Mouse (Mus musculus) cerebellum, adult 18-20 months (tissue): ENCODE results near the gene Fyttd1.
"Not testable (repeated sequence)": the region's sequence is repeated elsewhere in the genome, so short reads cannot be mapped to it uniquely, and the experiment has no call there.

Source experiments
- DNase-seq, 2 experiments: peaks; one replicate each; pipeline ENCODE4 v3.0.0; 2021

The Fyttd1 gene

DNA sequence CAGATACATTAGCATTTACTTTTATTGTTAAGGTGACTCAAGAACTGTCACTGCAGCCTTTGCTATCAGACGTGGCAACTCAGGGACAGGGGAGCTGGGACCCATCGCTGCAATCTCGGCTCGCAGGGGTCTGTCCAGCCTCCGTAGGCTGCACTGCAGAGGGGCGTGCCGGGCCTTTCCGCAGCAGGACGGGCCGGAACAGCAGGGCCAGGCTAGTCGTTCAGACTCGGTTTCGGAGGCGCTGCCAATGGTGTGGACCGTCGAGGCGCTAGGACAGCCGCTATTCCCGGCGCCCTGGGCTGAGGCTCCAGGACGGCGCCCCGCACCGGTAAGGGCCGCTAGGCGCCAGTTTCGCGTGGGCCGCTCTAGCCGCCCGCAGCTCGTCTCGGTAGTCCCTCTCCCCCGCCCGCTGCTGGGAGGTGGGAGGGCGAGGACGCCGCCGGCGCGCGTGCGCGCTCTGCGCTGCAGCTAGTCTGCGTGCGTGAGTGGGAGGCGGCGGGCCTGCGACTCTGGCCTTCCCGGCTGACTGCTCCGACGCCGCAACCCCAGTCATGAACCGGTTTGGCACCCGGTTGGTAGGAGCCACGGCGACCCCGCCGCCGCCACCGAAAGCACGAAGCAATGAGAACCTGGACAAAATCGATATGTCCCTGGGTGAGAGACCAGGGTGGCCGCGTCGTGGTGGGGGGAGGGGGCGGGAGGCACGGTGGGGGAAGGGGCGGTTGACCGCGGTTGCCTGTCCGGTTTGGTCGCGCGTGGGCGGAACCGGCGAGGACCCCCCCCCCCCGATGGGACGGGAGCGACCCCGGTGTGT is at the start of gene Fyttd1, which contains the start of gene Rubcn:
Gene Fyttd1, plus strand, starts transcription at position 158 of the 814 bp plus-strand sequence.
Gene Rubcn, minus strand, starts transcription at position 424 of the 814 bp plus-strand sequence.
- DNase-seq = peak; percentile 97 to 98

DNA sequence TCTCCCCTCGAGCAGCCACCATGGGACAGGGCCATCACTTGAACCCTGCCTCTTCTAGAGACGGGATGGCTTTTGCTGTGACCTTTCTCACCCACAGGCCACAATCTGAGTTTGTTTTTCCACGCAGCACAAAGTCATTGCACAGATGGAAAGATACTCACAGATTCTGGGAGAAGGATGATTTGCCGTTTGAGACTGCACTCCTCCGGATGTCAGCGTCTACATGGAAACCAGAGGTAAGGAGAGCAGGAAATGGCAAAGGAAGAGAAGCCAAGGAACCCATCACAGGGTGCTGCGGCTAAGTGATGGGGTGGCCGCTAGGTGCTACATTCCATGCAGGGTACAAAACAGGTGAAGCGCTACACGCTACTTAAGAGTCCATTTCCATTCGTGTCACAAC is 48.2 kb upstream of the Fyttd1 start:
- DNase-seq = no peak

DNA sequence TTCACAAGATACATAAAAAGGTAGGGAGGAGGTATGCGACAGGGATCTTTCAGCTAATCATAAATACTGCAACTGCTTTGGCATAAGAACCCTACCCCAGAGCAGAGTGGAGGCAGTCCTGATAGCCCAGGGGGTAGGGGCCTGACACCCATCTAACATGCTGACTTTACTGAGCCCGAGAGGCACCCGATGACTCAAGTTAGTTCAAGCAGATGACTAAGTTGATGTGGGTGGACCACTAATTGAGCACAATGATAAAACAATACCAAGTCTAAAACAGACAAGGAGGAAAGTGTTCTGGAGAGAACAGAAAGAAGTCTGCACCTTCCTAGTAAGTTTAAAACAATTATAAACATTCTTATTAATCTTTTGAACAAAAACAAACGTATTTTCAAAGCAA is 45.8 kb upstream of the Fyttd1 start:
- DNase-seq = no peak

DNA sequence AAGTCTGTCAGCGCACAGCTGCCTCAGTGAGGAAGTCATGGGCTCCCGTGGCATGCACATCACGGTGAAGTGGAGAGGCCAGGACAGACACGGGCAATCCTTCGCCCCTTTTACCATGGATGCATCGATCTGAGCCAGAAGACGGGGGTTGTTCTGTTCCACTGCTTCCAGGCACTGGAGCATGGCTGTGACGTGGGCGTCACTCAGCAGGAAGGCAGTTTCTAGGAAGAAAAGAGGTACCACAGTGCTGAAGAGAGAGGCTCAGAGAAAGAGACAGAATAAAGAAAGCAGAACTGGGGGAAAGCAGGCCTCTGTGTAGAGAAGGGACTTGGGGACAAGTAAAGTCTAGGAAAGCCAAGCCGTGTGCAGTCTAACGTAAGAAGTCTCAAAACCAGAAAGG is 30.2 kb upstream of the Fyttd1 start:
- no peak for DNase-seq

DNA sequence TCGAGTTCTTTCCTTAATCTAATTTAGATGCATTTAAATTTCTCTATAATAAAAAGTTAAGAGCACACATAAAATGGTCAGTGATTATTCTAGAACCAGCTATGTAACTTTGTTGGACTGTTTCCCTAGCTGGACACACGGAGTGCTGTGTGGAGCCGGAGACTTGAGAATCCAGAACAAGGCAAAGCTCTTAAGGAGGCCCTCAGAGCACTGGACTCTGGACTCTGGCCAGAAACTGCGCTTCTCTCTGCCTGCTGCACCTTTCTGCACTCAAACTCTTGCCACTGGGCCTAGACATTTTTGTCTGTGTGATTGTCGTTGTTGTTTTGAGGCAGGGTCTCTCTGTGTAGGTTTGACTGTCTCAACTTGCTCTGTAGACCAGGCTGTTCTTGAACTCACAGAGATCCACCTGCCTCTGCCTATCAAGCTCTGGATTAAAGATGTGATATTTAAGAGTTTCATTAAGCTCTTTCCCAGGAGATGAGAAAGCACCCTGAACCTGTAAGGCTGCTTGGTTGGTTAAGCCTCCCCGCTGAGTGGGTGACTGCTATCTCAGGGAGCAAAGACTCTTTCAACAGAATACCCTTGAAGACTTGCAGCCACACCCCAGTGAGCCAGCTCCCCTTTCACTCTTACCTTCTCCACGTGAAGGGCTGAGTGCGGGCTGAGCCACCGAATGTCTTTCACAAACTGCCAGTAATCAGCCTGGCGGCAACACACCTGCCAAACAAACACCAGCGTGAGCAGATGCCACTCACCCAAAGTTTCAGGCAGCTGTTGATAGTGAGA is 28.1 kb upstream of the Fyttd1 start:
- no peak for DNase-seq

DNA sequence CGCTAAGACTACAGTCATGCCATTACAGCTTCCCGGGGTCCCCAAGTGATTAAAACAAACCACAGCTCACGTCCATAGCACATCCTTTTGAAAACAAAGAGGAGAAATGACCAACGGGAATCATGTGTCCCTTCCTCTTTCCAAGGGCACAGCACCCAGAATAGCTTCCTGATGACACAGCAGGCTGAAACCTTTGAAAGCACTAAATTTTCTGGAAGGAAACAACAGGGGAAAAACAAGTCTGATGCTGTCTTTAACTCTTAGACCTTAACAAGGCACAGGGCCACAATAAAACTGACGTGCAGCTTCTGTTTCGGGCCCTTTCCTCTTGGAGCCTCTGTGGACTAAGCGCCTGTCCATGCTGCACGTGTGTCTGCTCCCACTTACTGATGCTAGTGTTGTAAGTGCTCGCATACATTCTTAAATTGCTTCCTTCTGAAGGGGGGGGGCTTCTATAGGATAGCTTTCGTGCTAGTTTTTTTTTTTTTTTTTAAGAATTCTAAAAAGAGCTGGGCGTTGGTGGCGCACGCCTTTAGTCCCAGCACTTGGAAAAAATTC is 23.7 kb upstream of the Fyttd1 start:
- DNase-seq = no peak

DNA sequence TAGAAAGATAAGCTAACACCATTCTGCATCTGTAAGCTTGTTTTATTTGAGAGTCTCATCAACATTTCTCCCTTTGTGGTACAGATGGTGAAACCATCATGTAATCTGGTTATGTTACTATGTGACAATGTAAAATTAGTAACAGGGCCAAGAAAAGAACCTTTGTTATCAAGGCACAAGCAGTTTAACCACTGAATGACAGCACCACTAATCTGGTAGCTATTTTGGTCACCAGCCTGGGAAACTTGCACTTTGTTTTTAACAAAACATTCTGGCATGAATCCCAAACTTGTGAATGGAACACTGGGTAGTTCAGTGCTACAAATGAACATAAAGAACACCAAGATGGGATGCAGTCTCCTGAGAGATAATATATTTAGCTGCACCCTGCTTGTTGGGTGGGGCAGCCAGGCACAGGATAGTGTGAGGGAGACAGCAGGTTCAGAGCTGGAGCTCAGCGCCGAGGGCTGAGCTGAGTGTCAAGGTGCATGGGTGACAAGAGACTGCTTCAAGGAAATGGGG is 23.2 kb upstream of the Fyttd1 start:
- DNase-seq = no peak

DNA sequence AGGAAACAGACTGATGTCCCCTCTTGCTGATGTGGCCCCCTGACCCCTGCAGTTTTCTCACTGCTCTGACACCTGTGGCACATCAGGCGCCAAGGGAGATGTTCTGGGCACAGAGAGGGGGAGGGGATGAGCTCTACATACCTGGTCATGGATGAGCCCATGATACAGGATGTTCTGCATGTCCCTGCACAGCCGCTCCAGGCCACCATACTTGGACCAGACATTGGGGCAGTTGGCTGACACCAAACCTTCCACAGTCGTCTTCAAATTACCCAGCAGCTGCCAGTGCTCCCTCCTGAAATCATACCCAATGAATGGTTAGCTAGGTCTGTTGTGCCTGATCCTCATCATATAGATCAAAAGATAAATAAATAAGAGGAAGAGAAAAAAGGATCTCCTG is 20.5 kb upstream of the Fyttd1 start:
- DNase-seq = no peak

DNA sequence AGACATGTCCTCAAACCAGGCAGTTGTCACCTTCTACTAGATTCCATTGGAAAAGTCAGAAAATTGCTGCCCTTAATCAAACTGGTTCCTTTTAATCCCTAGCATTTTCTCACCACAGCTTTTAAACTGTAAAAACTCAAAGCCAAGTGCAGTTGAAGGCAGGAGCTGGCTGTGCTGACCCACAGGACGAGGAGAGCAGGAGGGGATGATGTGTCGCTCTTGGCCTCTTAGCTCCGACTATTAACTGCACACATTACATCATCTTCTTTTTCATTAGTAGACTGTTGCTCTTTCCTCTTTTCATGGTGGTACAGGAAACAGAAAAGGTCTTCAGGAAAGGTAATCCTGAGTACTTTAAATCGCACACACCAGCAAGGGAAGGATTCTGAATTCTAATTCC is 18.9 kb upstream of the Fyttd1 start:
- no peak for DNase-seq

DNA sequence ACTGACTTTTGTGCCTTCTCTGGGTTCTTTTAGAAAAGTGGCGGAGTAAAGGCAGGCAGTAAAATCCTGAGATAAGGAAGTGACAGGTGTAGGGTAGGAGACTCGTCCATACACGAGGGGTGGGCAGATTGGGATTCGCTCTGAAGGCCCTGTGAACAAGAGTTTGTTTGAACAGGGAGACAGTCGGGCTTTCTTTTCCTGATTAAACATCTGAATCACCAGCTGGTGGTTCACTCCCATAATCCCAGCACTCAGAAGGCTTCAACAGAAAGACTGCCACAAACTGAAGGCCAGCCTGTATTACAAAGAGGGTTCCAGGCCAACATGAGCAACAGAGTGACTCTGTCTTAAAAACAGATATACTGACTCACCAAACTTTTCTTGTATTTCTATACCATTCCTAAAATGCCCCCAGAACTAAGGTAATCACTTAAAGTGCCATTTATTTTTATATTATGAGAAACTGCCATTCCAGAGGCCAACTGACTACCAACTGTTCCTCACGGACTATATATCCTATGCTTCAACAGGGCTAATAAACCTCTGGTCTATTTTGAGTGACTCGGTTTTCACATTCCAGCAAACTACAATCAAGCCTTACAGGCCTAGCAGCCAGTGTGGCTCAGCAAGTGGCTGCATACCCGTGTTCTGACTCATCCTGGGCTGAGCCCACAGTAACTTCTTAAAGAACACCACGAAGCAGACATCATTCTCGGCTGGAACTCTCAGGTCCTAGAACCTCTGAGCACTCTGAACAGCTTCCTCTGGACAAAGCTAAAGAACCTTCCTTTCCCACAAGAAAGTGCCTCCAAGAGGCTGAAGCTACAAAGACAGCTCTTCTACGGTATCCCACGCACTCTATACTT is 18.3 kb upstream of the Fyttd1 start:
- DNase-seq = no peak

DNA sequence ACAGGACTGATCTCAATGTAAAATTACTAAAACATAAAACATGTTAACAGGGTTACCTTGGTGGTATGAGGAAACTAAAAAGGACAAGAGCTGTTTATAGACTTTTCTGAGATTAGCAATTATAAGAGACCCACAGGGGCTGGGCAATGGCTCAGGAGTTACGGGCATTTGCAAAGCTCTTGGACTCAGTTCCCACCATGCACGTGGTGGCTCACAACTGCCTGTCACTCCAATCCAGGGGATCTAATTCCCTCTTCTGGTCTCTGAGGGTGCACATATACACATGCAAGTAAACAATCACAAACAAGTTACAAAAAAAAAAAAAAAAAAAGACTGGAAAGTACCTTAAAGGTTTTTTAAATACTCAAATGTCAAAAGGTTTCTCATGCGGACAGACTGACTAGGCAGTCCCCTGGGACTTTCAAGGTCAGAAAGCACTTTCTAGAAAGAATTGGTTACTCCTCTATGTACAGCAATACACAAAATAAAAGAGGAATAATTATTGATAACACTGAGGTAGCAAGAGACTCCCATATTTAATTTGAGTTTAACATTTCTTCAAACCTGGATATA is 15.4 kb upstream of the Fyttd1 start:
- no peak for DNase-seq

DNA sequence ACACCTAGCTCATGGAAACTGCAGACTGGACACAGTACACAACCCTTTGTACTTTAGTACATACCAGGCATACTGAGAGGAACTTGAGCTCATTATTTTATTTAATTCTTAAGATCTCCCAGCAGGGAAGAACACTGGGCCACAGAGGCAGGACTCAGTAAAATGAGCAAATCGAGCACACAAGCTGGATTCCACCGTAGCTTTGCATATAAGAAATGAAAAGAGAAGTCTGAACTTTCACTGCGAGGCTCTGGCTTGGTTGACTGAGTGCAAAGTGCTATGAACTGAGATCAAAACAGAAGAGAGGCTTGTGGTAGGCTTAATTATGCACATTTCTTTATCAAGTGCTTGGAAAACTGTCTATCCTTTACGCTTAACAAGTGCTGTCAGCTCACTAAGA is 11.9 kb upstream of the Fyttd1 start:
- DNase-seq = no peak

DNA sequence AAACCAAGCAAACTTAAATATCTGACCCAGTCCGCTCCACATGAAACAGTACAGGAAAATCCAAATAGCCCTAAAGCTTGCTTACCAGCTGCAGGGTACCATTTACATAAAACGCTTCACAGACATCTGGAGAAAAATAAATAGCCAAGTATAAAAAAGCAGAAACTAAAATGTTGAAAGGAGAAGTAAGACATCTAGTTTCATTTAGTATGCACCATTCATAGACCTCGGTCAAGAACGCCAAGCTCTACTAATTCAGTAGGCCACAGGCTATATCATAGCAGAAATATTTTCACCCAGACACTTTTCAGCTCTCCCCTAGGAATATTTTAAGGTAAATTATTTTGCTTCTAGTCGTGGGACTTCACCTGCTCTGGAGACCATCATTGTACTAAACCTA is 10.6 kb upstream of the Fyttd1 start:
- DNase-seq = no peak

DNA sequence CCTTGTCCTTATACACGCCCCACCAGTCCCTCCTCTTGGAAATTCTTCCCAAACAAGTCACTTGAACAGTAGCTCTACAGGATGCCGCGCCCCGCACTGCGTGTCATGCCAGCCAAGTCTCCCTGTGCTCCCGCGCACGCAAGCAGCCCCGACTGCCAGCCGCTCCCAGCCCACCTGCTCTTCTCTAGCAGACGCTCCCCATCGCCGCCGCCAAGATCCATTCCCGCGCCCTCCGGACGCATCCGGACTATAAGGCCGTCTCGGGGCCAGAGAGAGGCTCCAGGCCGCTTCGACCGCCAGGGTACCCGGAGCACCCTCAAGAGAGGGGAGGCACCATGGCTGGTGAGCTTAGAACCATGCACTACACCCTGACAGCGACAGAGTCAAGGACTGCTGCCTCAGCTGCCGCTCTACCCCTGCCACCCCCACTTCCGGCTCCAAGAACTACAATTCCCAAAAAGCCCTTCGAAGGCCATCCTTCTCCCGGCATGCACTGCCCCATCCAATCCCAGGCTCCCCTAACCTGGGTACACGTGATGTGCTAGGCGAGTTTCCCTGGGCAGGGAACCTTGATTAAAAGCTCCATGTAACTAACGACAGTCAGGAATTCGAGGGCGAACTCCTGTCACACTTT is 9.3 kb upstream of the Fyttd1 start:
- peak; percentile 88 to 95 for DNase-seq

DNA sequence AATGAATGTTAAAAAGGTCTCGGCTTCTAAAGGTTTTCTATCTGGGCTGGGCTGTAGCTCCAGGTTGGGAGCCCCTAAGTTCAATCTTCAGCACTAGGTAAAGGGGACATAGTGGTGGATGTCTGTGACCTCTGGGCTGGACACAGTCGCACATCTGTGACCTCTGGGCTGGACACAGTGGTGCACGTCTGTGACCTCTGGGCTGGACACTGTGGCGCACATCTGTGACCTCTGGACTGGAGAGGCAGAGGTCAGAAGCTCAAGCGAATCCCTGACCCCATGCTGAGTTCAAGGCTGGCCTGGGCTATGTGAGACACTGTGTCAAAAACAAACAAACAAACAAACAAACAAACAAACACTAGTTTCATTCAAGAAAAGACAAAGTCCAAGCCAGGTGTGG is 7.1 kb upstream of the Fyttd1 start:
- no peak for DNase-seq

DNA sequence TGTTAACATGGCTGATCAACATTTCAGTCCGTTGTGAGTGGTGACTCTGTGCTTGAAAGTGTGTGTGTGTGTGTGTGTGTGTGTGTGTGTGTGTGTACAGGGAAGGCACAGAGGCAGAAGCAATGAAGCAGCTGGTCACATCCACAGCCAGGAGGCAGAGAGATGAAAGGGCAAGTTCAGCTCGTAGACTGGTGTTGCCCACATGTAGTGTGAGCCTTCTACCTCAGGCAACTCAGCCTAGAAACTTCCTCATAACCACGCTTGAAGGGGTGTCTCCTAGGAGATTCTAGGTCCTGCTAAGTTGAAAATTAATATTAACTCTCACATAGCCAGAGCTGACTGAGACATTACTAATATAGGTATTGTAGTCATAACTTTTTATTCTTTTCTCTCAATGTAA is 3.9 kb upstream of the Fyttd1 start:
- DNase-seq = no peak

DNA sequence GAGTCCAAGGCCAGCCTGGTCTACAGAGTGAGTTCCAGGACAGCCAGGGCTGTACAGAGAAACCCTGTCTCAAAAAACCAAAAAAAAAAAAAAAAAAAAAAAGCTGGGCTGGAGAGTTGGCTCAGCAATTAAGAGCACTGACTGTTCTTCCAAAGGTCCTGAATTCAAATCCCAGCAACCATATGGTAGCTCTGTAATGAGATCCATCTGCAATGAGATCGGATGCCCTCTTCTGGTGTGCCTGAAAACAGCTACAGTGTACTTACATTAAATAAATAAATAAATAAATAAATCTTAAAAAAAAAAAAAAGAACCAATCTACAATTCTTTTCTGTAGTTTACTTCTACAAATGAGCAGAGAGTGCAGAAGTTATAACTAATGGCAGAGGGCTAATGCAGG is 2.0 kb upstream of the Fyttd1 start:
- not testable (repeated sequence) for DNase-seq

DNA sequence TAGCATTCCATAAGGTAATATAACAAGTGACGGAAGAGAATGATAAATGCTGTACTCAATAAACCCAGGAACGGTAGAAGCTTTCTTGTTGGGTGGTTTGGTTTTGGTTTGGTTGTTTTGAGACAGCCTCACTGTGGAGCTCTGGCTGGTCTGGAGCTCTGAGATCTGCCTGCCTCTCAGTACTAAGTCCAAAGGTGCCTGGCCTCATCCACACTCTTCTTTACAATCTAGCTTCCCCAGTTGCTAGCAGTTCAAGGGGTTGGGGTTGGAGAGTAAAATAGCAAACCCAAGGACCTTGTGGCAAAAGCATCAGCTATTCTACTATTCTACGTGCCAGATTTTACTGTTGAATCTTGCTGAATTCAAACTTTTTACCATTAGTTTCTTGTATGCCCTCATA is 1.5 kb upstream of the Fyttd1 start:
- no peak for DNase-seq

DNA sequence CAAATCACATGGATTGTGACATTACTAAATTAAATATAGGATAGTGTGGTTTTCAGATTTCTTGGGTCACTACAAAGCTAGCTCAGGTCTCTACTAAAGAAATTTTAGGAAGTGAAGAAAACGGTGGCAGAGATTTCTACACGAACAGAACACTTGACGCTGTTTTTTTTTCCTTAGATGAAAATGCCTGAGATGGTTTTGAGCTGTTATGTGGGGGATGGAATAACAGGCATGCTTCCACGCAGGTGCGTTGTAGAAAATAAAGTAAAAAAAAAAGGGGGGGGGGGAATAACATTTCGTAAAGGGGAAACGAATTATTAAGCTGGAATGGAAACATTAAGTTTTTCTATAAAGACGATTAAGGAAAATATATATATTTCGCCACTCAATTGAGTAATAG is 469 bp upstream of the Fyttd1 start:
- no peak for DNase-seq

DNA sequence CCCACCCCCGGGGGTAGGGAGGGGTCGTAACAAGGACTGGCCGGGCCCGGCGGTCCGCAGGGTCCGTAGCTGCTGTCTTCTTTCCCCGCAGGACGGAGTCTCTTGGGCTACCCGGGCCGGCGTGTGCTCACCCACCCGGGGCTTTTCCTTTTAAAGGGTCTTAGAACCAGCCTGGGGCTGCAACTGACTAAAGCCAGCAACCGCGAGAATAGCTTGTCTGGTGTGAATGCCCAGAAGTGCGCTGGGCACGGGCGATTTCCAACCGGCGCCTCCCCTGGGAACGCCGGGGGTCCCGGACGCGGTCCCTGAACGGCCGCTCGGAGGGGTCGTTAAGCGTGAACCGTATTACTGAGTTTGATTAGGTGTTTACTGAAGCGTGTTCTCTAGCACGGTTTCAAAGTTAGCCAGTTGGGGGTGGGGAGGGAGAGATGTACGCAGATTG is 878 bp downstream of the Fyttd1 start:
- DNase-seq = peak in 1 of 2 experiments; percentile 16
